ENCODE assay signal across 8 mouse cellular contexts in genomic region chr12:19288271-19288890, GRCm38 (mm10).
DNase-seq lines count a peak whose midpoint lies in the region; ATAC-seq and TF ChIP-seq lines count a peak whose summit lies in the region.
"Not testable (repeated sequence)": the region's sequence is repeated elsewhere in the genome, so short reads cannot be mapped to it uniquely, and the experiment has no call there.

No protein-coding gene starts in this region.

- H3K9me3 ChIP-seq in liver, embryonic 11.5 days (ENCODE audit: control insufficient read depth, low read length); midbrain, postnatal 0 days (ENCODE audit: low read length): not testable (repeated sequence)

- H3K9ac ChIP-seq in liver, embryonic 11.5 days (ENCODE audit: low read depth, low read length), result peak overlapping the region; percentile 46; the same call in 1 of the 2 replicates
- H3K9ac ChIP-seq in midbrain, postnatal 0 days (replicated peaks; ENCODE audit: low read length, poor library complexity, severe bottlenecking), result not testable (repeated sequence)

- peak overlapping the region; percentile 51 for H3K4me2 ChIP-seq in liver, embryonic 11.5 days
- not testable (repeated sequence) for H3K4me2 ChIP-seq in midbrain, postnatal 0 days (ENCODE audit: low read depth, low read length, poor library complexity, severe bottlenecking)

- not testable (repeated sequence) for H3K27me3 ChIP-seq in liver, embryonic 11.5 days (replicated peaks; ENCODE audit: control insufficient read depth, insufficient read depth, low read length); midbrain, postnatal 0 days (ENCODE audit: insufficient read depth, low read length); splenic B cell, adult 2 months (ENCODE audit: control insufficient read depth, insufficient read depth, low read length, poor library complexity, severe bottlenecking)

- H3K27ac ChIP-seq in liver, embryonic 11.5 days (ENCODE audit: low read depth, low read length); midbrain, postnatal 0 days (ENCODE audit: low read depth, low read length): not testable (repeated sequence)

- DNase-seq in CD8-positive naive resting alpha-beta T cell, adult 2 months (ENCODE audit: low read depth in 2 of 2, low spot score in 2 of 2), result peak; percentile 8 to 15
- DNase-seq in cerebellum, adult 11-12 months, result peak; percentile 4
- DNase-seq in frontal cortex, postnatal 14 days (ENCODE audit: low spot score in 2 of 2), result peak; percentile 50 to 58
- peak; percentile 81 for DNase-seq in heart, postnatal 4 days
- peak; percentile 79 to 83 for DNase-seq in kidney, postnatal 4 days
- DNase-seq in liver, embryonic 11.5 days (ENCODE audit: low spot score), result peak; percentile 69
- peak; percentile 45 for DNase-seq in midbrain, postnatal 0 days (ENCODE audit: low spot score)
- DNase-seq in splenic B cell, adult 2 months (ENCODE audit: low read depth, low spot score), result peak; percentile 14

- H3K4me1 ChIP-seq in liver, embryonic 11.5 days (replicated peaks; ENCODE audit: control insufficient read depth, insufficient read depth, low read length); midbrain, postnatal 0 days (ENCODE audit: insufficient read depth, low read length): not testable (repeated sequence)

- peak; percentile 87 for ATAC-seq in liver, embryonic 11.5 days (replicated peaks; ENCODE audit: low FRiP score)
- ATAC-seq in midbrain, postnatal 0 days (ENCODE audit: low FRiP score), result not testable (repeated sequence)

- not testable (repeated sequence) for TF ChIP-seq CTCF in midbrain, postnatal 0 days (IDR thresholded peaks at IDR 0.05)

- H3K4me3 ChIP-seq in liver, embryonic 11.5 days (ENCODE audit: low read depth, low read length), result peak overlapping the region; percentile 50
- peak overlapping the region; percentile 26 for H3K4me3 ChIP-seq in midbrain, postnatal 0 days (ENCODE audit: low read depth, low read length)

- 4% methylated on average over 64 of the region's 75 CpGs for whole genome bisulfite sequencing in liver, embryonic 11.5 days
- WGBS in midbrain, postnatal 0 days, result 14% methylated on average over 61 of the region's 75 CpGs

- not testable (repeated sequence) for H3K36me3 ChIP-seq in liver, embryonic 11.5 days (ENCODE audit: control insufficient read depth, insufficient read depth, low read length); midbrain, postnatal 0 days (ENCODE audit: insufficient read depth, low read length); splenic B cell, adult 2 months (ENCODE audit: control insufficient read depth, insufficient read depth, low read length, poor library complexity, severe bottlenecking)

Comparison
In these comparisons a context has a peak if more than half of its experiments do, and no peak if none do; other contexts are left out.
1. DNase-seq: peak in every context shown above with its lines; median percentile 81 in heart, postnatal 4 days; 81 in kidney, postnatal 4 days; 69 in liver, embryonic 11.5 days; 54 in frontal cortex, postnatal 14 days; 45 in midbrain, postnatal 0 days; 14 in splenic B cell, adult 2 months; 12 in CD8-positive naive resting alpha-beta T cell, adult 2 months; 4 in cerebellum, adult 11-12 months.